Mouse (Mus musculus): ENCODE measurements around the gene Ttn.

- TF ChIP-seq USF2 (IDR thresholded peaks at IDR 0.05; ENCODE audit: borderline replicate concordance in 1 of 2, insufficient read depth in 1 of 2, low read depth in 1 of 2, low read length in 2 of 2) (no peak), NRF1 (IDR thresholded peaks at IDR 0.05; ENCODE audit: insufficient read depth, low read depth, low read length, poor library complexity, severe bottlenecking) (no peak), TCF12 (IDR thresholded peaks at IDR 0.05; ENCODE audit: low read depth, low read length) (no peak), CTCF (IDR thresholded peaks at IDR 0.05 in 2 of 3, conservative IDR thresholded peaks at IDR 0.05 in 1 of 3; ENCODE audit: control insufficient read depth in 1 of 3, insufficient read depth in 1 of 3, low read depth in 2 of 3, low read length in 3 of 3, poor library complexity in 1 of 3, severe bottlenecking in 1 of 3) (no peak)
These were observed 54.0 kb downstream of the Ttn start for GRCm38 (mm10) chr2:76928298-76928697.

Measured in MEL (cell line).